Mouse (Mus musculus): Measurements from ENCODE around the gene 1700020L24Rik.

Gene 1700020L24Rik

GRCm38 (mm10) chr11:83473235-83474016, 35.9 kb downstream of the 1700020L24Rik start:
- DNase-seq, result peak; percentile 83

Data from embryo, embryonic 11 days (tissue).